Mouse (Mus musculus) megakaryocyte, embryonic 14.5 days (primary cell): Measurements from ENCODE around the gene Dnajc28.

Experiments
- FLI1 ChIP-seq: IDR thresholded peaks from 2 replicates; pipeline ENCODE4 v1.6.1; 2012; ENCODE audit warnings: low read length, inconsistent platforms, mixed read lengths
- GATA1 ChIP-seq: IDR thresholded peaks from 3 replicates; pipeline ENCODE4 v1.6.1; 2012; ENCODE audit warnings: mixed read lengths, low read length, inconsistent platforms, borderline replicate concordance

- TF ChIP-seq GATA1, result no peak
- no peak for TF ChIP-seq FLI1
Measured at GRCm38 (mm10) chr16:91587730-91588453, 30.9 kb downstream of the Dnajc28 start.
